Mouse (Mus musculus) heart, postnatal 36 days (tissue): ENCODE results near the gene Slc25a20. TPM values are rescaled to one million over a fixed set of nuclear protein-coding genes. Genes with fewer than 3 reads are reported as not detected.

ENCODE experiments used
- DNase-seq, 2 experiments: peaks; one replicate each; pipeline ENCODE4 v3.0.0; 2021 to 2022
- intact Hi-C: fragments of 180-260 bp; cut with DNase I; formaldehyde crosslinking; loops from one replicate; pipeline ENCODE4 v1.15.1; 2025
- total RNA-seq, 2 experiments: library from RNA; stranded (reverse); gene quantifications; 2 replicates each; pipeline ENCODE4 v1.2.3; 2021

The Slc25a20 gene
- total RNA-seq, 2 experiments from 2014 or later, result 221 to 236 TPM

DNA sequence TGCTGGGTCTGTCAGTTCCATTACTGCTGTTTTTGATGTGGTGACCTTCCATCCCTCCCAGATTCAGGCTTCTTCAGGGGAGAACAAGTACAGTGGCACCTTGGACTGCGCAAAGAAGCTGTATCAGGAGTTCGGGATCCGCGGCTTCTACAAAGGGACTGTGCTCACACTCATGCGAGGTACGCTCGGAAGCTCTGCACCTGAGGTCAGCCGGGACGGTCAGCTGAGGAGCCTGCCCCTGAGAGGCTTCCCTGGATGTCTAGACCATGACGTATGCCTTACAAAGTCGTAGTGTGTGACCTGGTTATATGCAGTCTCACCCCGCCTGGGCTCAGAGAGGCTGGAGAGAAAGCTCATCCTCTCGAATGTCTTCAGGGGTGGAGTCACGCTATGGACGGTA is 18.1 kb downstream of the Slc25a20 start:
- DNase-seq, result no peak
- intact Hi-C loops, result no loop called here

- intact Hi-C loops, result no loop called here
Measured at GRCm38 (mm10) chr9:108686475-108686887, 24.6 kb downstream of the Slc25a20 start.

GRCm38 (mm10) chr9:108687181-108687580 is 25.3 kb downstream of the Slc25a20 start:
- intact Hi-C loops, result no loop called here
- no peak for DNase-seq

More at GRCm38 (mm10) chr9:108686475-108686887, 24.6 kb downstream of the Slc25a20 start:
- no peak for DNase-seq

DNA sequence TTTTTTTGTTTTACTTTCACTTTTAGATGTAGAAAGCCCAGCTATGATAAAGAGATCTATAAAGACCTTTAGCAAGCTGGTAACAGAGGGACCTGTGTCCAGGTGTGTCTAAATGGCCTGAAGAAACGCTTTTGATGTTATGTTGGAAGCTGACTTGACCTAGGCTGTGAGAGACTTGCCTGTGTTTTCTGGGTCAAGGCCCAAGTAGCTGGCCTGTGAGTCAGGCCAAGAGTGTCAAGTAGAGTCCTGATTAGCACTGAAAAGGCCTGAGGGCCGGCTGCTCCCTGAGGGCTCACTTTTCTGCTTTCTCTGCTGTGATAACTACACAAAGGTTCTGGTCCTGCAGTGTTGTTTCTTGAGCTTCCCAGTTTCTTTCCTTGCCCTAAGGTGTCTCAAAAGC is 25.8 kb downstream of the Slc25a20 start:
- intact Hi-C loops, result no loop called here
- no peak for DNase-seq

- intact Hi-C loops, result no loop called here
- DNase-seq, result no peak
Measured at GRCm38 (mm10) chr9:108688451-108688850, 26.6 kb downstream of the Slc25a20 start.

GRCm38 (mm10) chr9:108689106-108689505 is 27.2 kb downstream of the Slc25a20 start, which contains the start of gene Prkar2a:
Prkar2a (plus strand) TSS chr9:108689314.
- no peak for DNase-seq
- intact Hi-C loops, result no loop called here

GRCm38 (mm10) chr9:108689993-108690392 is 28.1 kb downstream of the Slc25a20 start:
- no peak for DNase-seq
- intact Hi-C loops, result no loop called here

- no peak for DNase-seq
- intact Hi-C loops, result no loop called here
Measured at GRCm38 (mm10) chr9:108690914-108691313, 29.0 kb downstream of the Slc25a20 start.

- intact Hi-C loops, result no loop called here
- no peak for DNase-seq
Measured at GRCm38 (mm10) chr9:108691371-108691770, 29.5 kb downstream of the Slc25a20 start.

DNA sequence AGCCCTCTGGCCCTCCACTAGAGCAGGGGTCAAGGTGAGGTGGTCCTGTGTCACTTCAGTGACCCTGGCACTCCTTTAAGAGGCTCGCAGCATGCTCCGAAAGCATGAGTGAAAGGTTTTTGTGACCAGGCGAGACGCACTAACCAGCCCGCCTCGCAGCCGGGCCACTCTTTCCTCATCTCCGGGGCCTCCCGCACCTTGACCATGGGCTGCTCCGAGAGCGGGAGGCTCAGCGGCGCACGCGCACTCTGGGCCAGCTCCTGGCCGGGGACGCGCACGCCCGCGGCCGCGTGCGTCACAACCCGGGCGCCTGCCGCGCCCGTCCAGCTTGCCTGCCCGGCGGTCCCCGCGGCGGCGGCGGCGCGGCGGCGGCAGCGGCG is 29.9 kb downstream of the Slc25a20 start:
- peak; percentile 88 to 90 for DNase-seq
- intact Hi-C loops, result no loop called here

DNA sequence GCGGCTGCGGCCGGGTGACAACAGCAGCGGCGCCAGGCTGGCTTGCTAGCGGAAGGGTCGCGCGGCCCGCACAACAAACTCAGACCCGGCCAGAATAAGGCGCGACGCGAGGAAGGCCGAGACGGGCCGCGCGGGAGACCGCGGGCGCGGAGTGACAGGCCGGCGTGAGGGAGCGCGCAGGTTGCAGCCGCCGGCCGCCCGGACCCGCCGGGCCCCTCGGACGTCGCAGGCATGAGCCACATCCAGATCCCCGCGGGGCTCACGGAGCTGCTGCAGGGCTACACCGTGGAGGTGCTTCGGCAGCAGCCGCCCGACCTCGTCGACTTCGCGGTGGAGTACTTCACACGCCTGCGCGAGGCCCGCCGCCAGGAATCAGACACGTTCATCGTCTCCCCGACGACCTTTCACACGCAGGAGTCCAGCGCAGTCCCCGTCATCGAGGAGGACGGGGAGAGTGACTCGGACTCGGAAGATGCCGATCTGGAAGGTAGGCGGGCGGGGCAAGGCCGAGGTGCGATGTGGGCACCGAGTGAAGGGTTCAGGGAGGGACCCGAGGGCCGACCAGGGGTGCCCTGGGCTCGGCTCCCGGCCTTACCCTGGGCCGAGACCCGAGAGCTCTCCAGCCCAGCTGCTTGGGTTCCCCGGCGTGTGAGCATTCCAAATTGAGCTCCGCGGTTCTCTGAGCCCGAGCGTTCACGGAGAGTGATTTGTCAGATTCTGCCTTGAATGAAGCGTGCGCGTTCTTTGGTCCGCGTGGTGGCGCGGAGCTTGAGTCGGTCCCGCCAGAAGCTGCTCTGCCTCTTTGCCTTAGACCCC is 30.5 kb downstream of the Slc25a20 start:
- DNase-seq, result peak in 1 of 2 experiments; percentile 59
- intact Hi-C loops, result no loop called here

DNA sequence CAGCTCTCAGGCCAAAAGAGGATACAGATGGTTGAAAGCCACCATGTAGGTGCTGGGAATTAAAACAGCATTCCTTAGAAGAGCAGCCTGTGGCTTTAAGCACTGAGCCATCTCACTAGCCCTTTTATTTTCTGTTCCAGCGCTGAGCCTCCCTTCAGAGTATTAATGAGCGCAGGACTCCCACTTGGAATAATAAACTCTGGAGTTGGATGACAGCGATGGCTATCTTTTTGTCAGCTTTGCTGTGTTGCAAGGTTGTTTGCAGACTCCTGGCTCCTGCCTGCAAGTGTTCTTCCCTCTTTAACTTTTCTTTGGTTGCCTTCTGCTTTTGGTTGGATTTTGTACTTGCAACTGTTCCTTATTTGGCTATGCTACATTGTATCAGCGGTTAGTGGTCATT is 32.1 kb downstream of the Slc25a20 start:
- intact Hi-C loops, result no loop called here
- DNase-seq, result no peak

GRCm38 (mm10) chr9:108694533-108694932 is 32.6 kb downstream of the Slc25a20 start:
- intact Hi-C loops, result no loop called here
- no peak for DNase-seq

GRCm38 (mm10) chr9:108702476-108702875 is 40.6 kb downstream of the Slc25a20 start:
- DNase-seq, result no peak
- intact Hi-C loops, result no loop called here

- peak; percentile 25 to 27 for DNase-seq
- intact Hi-C loops, result no loop called here
Measured at GRCm38 (mm10) chr9:108703373-108704110, 41.7 kb downstream of the Slc25a20 start.

DNA sequence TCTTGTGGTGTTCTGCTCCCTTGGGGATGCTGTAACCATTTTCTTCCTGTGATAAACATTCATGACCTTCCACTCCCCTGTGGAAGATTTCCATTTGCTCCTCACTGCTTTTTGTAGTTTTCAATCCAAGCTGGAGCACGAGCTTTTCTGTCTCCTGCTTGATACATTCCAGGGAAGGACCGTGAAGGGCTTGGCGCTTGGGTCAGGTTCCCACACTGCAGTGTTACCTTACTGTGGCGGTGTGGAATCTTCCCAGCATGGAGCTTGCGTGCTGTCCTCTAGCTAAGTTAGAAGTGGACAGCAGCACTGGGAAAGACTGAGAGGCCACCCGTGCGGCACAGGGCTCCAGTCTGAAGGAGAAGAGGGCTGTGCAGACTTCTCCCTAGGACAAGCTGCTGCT is 42.7 kb downstream of the Slc25a20 start:
- intact Hi-C loops, result no loop called here
- peak in 1 of 2 experiments; percentile 19 for DNase-seq

- intact Hi-C loops, result no loop called here
- no peak for DNase-seq
Measured at GRCm38 (mm10) chr9:108707212-108707611, 45.3 kb downstream of the Slc25a20 start.

- intact Hi-C loops, result no loop called here
- no peak for DNase-seq
Measured at GRCm38 (mm10) chr9:108708833-108709232, 46.9 kb downstream of the Slc25a20 start.

DNA sequence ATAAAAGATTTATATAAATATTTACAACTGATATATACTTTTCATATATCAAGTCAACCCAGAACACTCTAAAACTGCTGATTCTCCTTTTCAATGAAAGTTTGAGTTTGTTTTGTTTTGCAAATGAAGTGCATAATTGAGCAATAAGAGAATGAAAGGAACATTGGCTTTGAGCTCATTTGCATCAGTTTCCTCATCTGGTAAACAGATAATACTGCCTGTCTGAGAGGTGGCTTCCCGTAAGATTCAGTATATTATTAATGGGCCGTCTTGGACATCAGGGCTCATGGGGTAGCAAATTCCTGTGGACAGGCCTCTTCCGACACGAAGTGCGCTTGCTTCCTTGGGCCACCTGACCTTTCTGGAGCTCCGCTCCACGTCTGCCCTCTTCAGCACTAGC is 48.9 kb downstream of the Slc25a20 start:
- DNase-seq, result no peak
- intact Hi-C loops, result no loop called here

DNA sequence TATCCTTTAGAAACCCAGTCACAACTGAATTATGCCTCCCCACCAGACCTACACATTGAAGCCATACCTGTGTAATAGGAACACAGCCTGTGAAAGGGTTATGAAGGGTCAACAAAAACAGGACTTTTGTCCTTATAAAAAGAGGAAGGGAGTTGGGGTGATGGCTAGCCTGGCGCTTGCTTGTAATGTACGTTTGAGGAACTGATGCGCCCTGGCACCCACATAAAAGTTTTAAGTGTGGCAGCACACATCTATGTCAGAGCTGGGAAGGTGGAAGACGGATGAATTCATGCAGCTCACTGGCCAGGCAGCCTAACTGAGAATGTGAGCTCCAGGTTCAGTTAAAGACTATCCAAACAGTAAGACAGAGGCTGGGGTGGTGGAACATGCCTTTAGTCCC is 54.3 kb downstream of the Slc25a20 start:
- no peak for DNase-seq
- intact Hi-C loops, result no loop called here

GRCm38 (mm10) chr9:108723751-108724150 is 61.9 kb downstream of the Slc25a20 start:
- intact Hi-C loops, result no loop called here
- no peak for DNase-seq

GRCm38 (mm10) chr9:108726116-108726515 is 64.2 kb downstream of the Slc25a20 start:
- intact Hi-C loops, result no loop called here
- no peak for DNase-seq
